18 mouse cellular contexts compared by ENCODE assay signal in genomic region chr4:120388998-120389542, GRCm38 (mm10). TPM values are rescaled to one million over a fixed set of nuclear protein-coding genes. Genes with fewer than 3 reads are reported as not detected.
DNase-seq lines count a peak whose midpoint lies in the region; ATAC-seq and TF ChIP-seq lines count a peak whose summit lies in the region.
"Had no signal": no experiment of that assay in that cellular context is flagged by ENCODE, and none has a peak within 500 bp of the region (broad histone marks: within the 10 kb centered on the region; RNA-seq: fewer than 3 reads in every experiment).

No protein-coding gene starts in this region.

- intact Hi-C loops in heart, postnatal 14 days (cut with DNase I), result loop anchor here (5.0 kb wide), 2 partner anchors 128 to 498 kb away; no protein-coding TSS in a partner anchor

- H3K36me3 ChIP-seq in heart, embryonic 10.5 days, result no peaks in the 10 kb centered on the region
- H3K36me3 ChIP-seq in limb, embryonic 10.5 days, result no peaks in the 10 kb centered on the region
- no peaks in the 10 kb centered on the region for H3K36me3 ChIP-seq in lung, postnatal 0 days (ENCODE audit: insufficient read depth, low read length)
- H3K36me3 ChIP-seq: embryonic facial prominence, embryonic 15.5 days; hindbrain, embryonic 15.5 days; midbrain, embryonic 15.5 days had no signal

- H3K27ac ChIP-seq in heart, embryonic 10.5 days, result peak overlapping the region; percentile 44; the same call in 1 of the 2 replicates
- no peak overlapping the region for H3K27ac ChIP-seq in limb, embryonic 10.5 days
- no peak overlapping the region for H3K27ac ChIP-seq in lung, postnatal 0 days (ENCODE audit: low read length)
- H3K27ac ChIP-seq: embryonic facial prominence, embryonic 15.5 days; hindbrain, embryonic 15.5 days had no signal

- H3K9ac ChIP-seq in lung, postnatal 0 days (replicated peaks; ENCODE audit: low read depth), result no peak overlapping the region
- H3K9ac ChIP-seq: embryonic facial prominence, embryonic 15.5 days; hindbrain, embryonic 15.5 days; midbrain, embryonic 15.5 days had no signal

- 50% methylated on average over 3 of the region's 3 CpGs for WGBS in heart, embryonic 10.5 days
- WGBS in limb, embryonic 10.5 days, result 58% methylated on average over 3 of the region's 3 CpGs
- WGBS in lung, postnatal 0 days, result 64% methylated on average over 3 of the region's 3 CpGs

- H3K4me2 ChIP-seq in lung, postnatal 0 days (replicated peaks; ENCODE audit: low read depth, low read length), result no peak overlapping the region
- H3K4me2 ChIP-seq: embryonic facial prominence, embryonic 15.5 days; hindbrain, embryonic 15.5 days; liver, embryonic 11.5 days; midbrain, embryonic 15.5 days had no signal

- no peak for TF ChIP-seq EP300 in lung, postnatal 0 days (IDR thresholded peaks at IDR 0.05)

- peaks cover 38% of the 10 kb centered on the region for H3K4me1 ChIP-seq in heart, embryonic 10.5 days
- H3K4me1 ChIP-seq in limb, embryonic 10.5 days, result peaks cover 19% of the 10 kb centered on the region
- H3K4me1 ChIP-seq in lung, postnatal 0 days (ENCODE audit: insufficient read depth, low read depth, low read length), result no peaks in the 10 kb centered on the region
- H3K4me1 ChIP-seq: embryonic facial prominence, embryonic 15.5 days; hindbrain, embryonic 15.5 days; midbrain, embryonic 15.5 days had no signal

- no peak for ATAC-seq in lung, postnatal 0 days
- ATAC-seq: activated CD4-positive, CD25-positive, alpha-beta regulatory T cell, adult 4 months; intestine, postnatal 0 days; midbrain, embryonic 15.5 days had no signal

- DNase-seq in heart, embryonic 10.5 days (ENCODE audit: low spot score), result no peak
- no peak for DNase-seq in heart, postnatal 14 days
- DNase-seq in ES-CJ7 (ENCODE audit: low read depth, low spot score), result peak; percentile 16
- peak; percentile 57 for DNase-seq in R1 (ENCODE audit: low read depth, low spot score)
- peak; percentile 21 for DNase-seq in limb, embryonic 10.5 days (ENCODE audit: low spot score)
- DNase-seq in lung, postnatal 0 days (ENCODE audit: low spot score), result no peak
- DNase-seq in ovary, postnatal 14 days (ENCODE audit: low spot score), result no peak
- DNase-seq: adrenal gland, postnatal 14 days; cerebellum, adult 2 months; lung, adult 18-20 months; thymus, adult 2 months had no signal

- no peak overlapping the region for H3K4me3 ChIP-seq in heart, embryonic 10.5 days
- H3K4me3 ChIP-seq in limb, embryonic 10.5 days, result no peak overlapping the region
- H3K4me3 ChIP-seq in lung, postnatal 0 days (ENCODE audit: low read depth, low read length), result no peak overlapping the region
- H3K4me3 ChIP-seq: embryonic facial prominence, embryonic 15.5 days; hindbrain, embryonic 15.5 days; megakaryocyte, embryonic 14.5 days; midbrain, embryonic 15.5 days had no signal

- TF ChIP-seq CTCF in lung, postnatal 0 days (IDR thresholded peaks at IDR 0.05), result no peak

- no peaks in the 10 kb centered on the region for H3K27me3 ChIP-seq in heart, embryonic 10.5 days (ENCODE audit: insufficient read depth, poor library complexity, severe bottlenecking)
- H3K27me3 ChIP-seq in limb, embryonic 10.5 days (ENCODE audit: low read depth, poor library complexity, severe bottlenecking), result no peaks in the 10 kb centered on the region
- H3K27me3 ChIP-seq in lung, postnatal 0 days (replicated peaks; ENCODE audit: insufficient read depth, low read length), result no peaks in the 10 kb centered on the region
- H3K27me3 ChIP-seq: embryonic facial prominence, embryonic 15.5 days; hindbrain, embryonic 15.5 days had no signal

- no peaks in the 10 kb centered on the region for H3K9me3 ChIP-seq in heart, embryonic 10.5 days
- H3K9me3 ChIP-seq in limb, embryonic 10.5 days (replicated peaks), result no peaks in the 10 kb centered on the region
- no peaks in the 10 kb centered on the region for H3K9me3 ChIP-seq in lung, postnatal 0 days (ENCODE audit: low read length)
- H3K9me3 ChIP-seq: embryonic facial prominence, embryonic 15.5 days; hindbrain, embryonic 15.5 days; midbrain, embryonic 15.5 days had no signal

RNA-seq across cellular contexts. Expression of gene Scmh1, which starts 16.0 kb away (rescaled TPM):
- polyA plus RNA-seq in heart, embryonic 10.5 days (2016; fragmentation: Nextera tagmentation; extraction: Ambion mirVana), result 58.3 and 86.8 TPM in 2 replicates
- total RNA-seq in heart, postnatal 14 days (2021), result 10 to 100 TPM; 54.0 to 61.7 TPM
- polyA plus RNA-seq in limb, embryonic 10.5 days (2016; fragmentation: Nextera tagmentation; extraction: Ambion mirVana), result 35.8 and 38.5 TPM in 2 replicates
- 24.6 and 26.1 TPM in 2 replicates for polyA plus RNA-seq in lung, postnatal 0 days (2015; fragmentation: Nextera tagmentation; extraction: Ambion mirVana)

Comparison
In these comparisons a context has a peak if more than half of its experiments do, and no peak if none do; other contexts are left out.
1. DNase-seq: peak in ES-CJ7 (single experiment), R1 (single experiment) and limb, embryonic 10.5 days (single experiment); none in heart, embryonic 10.5 days (single experiment), heart, postnatal 14 days (0 of 2), lung, postnatal 0 days (single experiment) and ovary, postnatal 14 days (single experiment).